Mouse (Mus musculus) gastrocnemius, postnatal 25 days (tissue): Measurements from ENCODE around the gene Timm17a. TPM values are rescaled to one million over a fixed set of nuclear protein-coding genes. Genes with fewer than 3 reads are reported as not detected.
A peak's percentile ranks its signal among the peaks of the same experiment; 100 is the strongest.

Experiments
- DNase-seq: peaks from one replicate; pipeline ENCODE4 v3.0.0; 2022
- long read RNA-seq, 2 experiments: library from polyadenylated mRNA; stranded (forward); transcript quantifications; one replicate each; pipeline ENCODE4 v2.0.0; 2021
- total RNA-seq, 2 experiments: library from RNA; stranded (reverse); gene quantifications; 1 replicate in 1 of 2; 2 replicates in 1 of 2; pipeline ENCODE4 v1.2.3; 2021

The Timm17a gene
- total RNA-seq = 100 to 1,000 TPM; 282 to 296 TPM
- long read RNA-seq, experiment 1, full-length matches to known transcripts = 525 of 569 reads
- long read RNA-seq, experiment 1, partial matches to known transcripts = 29 of 569 reads
- long read RNA-seq, experiment 1, other reads (novel, unspliced or antisense) = 15 of 569 reads
- long read RNA-seq, experiment 2, full-length matches to known transcripts = 391 of 418 reads
- long read RNA-seq, experiment 2, partial matches to known transcripts = 15 of 418 reads
- long read RNA-seq, experiment 2, other reads (novel, unspliced or antisense) = 12 of 418 reads

GRCm38 (mm10) chr1:135313284-135314031 is at the start of gene Timm17a:
Gene Timm17a, minus strand, starts transcription at chr1:135313778.
- DNase-seq = peak; percentile 94

- no peak for DNase-seq
Observed at GRCm38 (mm10) chr1:135362115-135362514, 48.5 kb upstream of the Timm17a start.

- DNase-seq = no peak
Observed at GRCm38 (mm10) chr1:135361491-135361890, 47.9 kb upstream of the Timm17a start.

GRCm38 (mm10) chr1:135359071-135359470 is 45.5 kb upstream of the Timm17a start:
- no peak for DNase-seq

- peak; percentile 58 for DNase-seq
Observed at GRCm38 (mm10) chr1:135351953-135352352, 38.4 kb upstream of the Timm17a start.

GRCm38 (mm10) chr1:135347498-135348169 is 34.1 kb upstream of the Timm17a start:
- peak; percentile 62 for DNase-seq

- no peak for DNase-seq
Observed at GRCm38 (mm10) chr1:135346891-135347290, 33.3 kb upstream of the Timm17a start.

GRCm38 (mm10) chr1:135344026-135344425 is 30.4 kb upstream of the Timm17a start:
- DNase-seq = no peak

- DNase-seq = no peak
Observed at GRCm38 (mm10) chr1:135341947-135342346, 28.4 kb upstream of the Timm17a start.

- no peak for DNase-seq
Observed at GRCm38 (mm10) chr1:135330578-135330977, 17.0 kb upstream of the Timm17a start.

- no peak for DNase-seq
Observed at GRCm38 (mm10) chr1:135328368-135328767, 14.8 kb upstream of the Timm17a start.

- DNase-seq = no peak
Observed at GRCm38 (mm10) chr1:135325934-135326333, 12.4 kb upstream of the Timm17a start.

GRCm38 (mm10) chr1:135324571-135324970 is 11.0 kb upstream of the Timm17a start, which contains the start of gene Lmod1:
Gene Lmod1, plus strand, starts transcription at chr1:135324807.
- peak; percentile 57 for DNase-seq

GRCm38 (mm10) chr1:135323367-135323901 is 9.9 kb upstream of the Timm17a start:
- DNase-seq = peak; percentile 12

GRCm38 (mm10) chr1:135312201-135312600 is 1.4 kb downstream of the Timm17a start:
- DNase-seq = no peak

GRCm38 (mm10) chr1:135311356-135311755 is 2.2 kb downstream of the Timm17a start:
- no peak for DNase-seq

GRCm38 (mm10) chr1:135290908-135291307 is 22.7 kb downstream of the Timm17a start:
- DNase-seq = no peak

GRCm38 (mm10) chr1:135286311-135286710 is 27.3 kb downstream of the Timm17a start:
- no peak for DNase-seq

GRCm38 (mm10) chr1:135283826-135284291 is 29.7 kb downstream of the Timm17a start, which contains the start of gene Rnpep:
Gene Rnpep, minus strand, starts transcription at chr1:135284084.
- peak; percentile 65 for DNase-seq

GRCm38 (mm10) chr1:135283287-135283825 is 30.2 kb downstream of the Timm17a start:
- peak; percentile 41 for DNase-seq

- no peak for DNase-seq
Observed at GRCm38 (mm10) chr1:135282536-135283286, 30.9 kb downstream of the Timm17a start.
